Mouse (Mus musculus) ES-E14 (cell line): ENCODE results near the gene Treh. TPM values are rescaled to one million over a fixed set of nuclear protein-coding genes. Genes with fewer than 3 reads are reported as not detected.

Experiments used
- DNase-seq: peaks from one replicate; pipeline ENCODE4 v3.0.0-alpha.2; 2013; ENCODE audit warnings: low read depth, low spot score
- H3K27ac ChIP-seq: 2 replicates; pipeline ENCODE4 v1.5.1; 2012; ENCODE audit warnings: low read depth, mild to moderate bottlenecking, low read length, moderate library complexity, mixed read lengths; ENCODE audit not compliant: poor library complexity, insufficient read depth, severe bottlenecking
- H3K36me3 ChIP-seq: 2 replicates; pipeline ENCODE4 v1.6.1; 2012; ENCODE audit warnings: mild to moderate bottlenecking, low read length, moderate library complexity, mixed read lengths; ENCODE audit not compliant: control insufficient read depth, poor library complexity, insufficient read depth, severe bottlenecking
- H3K4me1 ChIP-seq, 2 experiments: fragments of 150-350 bp in 1 of 2; sonication (generic) in 1 of 2; 2 replicates each; pipeline ENCODE4 v1.6.1; 2012; ENCODE audit warnings: low read length in 2 of 2, mild to moderate bottlenecking in 1 of 2, mixed read lengths in 1 of 2; ENCODE audit not compliant: control insufficient read depth in 2 of 2, insufficient read depth in 2 of 2, poor library complexity in 1 of 2
- H3K4me3 ChIP-seq, 2 experiments: fragments of 150-350 bp in 1 of 2; sonication (generic) in 1 of 2; 2 replicates each; pipeline ENCODE4 v1.5.1; 2012; ENCODE audit warnings: low read length in 2 of 2, low read depth in 1 of 2, mild to moderate bottlenecking in 1 of 2, mixed read lengths in 1 of 2; ENCODE audit not compliant: insufficient read depth in 1 of 2, poor library complexity in 1 of 2, severe bottlenecking in 1 of 2
- H3K9ac ChIP-seq: 2 replicates; pipeline ENCODE4 v1.6.1; 2012; ENCODE audit warnings: low read depth, mild to moderate bottlenecking, low read length, mixed read lengths; ENCODE audit not compliant: poor library complexity, insufficient read depth, severe bottlenecking
- H3K9me3 ChIP-seq: fragments of 150-350 bp; sonication (generic); 2 replicates; pipeline ENCODE4 v1.6.1; 2012; ENCODE audit warnings: low read depth, mild to moderate bottlenecking, low read length; ENCODE audit not compliant: control insufficient read depth, insufficient read depth
- CHD2 ChIP-seq: IDR thresholded peaks from 2 replicates; pipeline ENCODE4 v1.6.1; 2014; ENCODE audit warnings: mild to moderate bottlenecking, low read depth, low read length, inconsistent platforms
- HCFC1 ChIP-seq: IDR thresholded peaks from 2 replicates; pipeline ENCODE4 v1.6.1; 2012; ENCODE audit warnings: low read length, inconsistent platforms, borderline replicate concordance; ENCODE audit not compliant: insufficient read depth
- MAFK ChIP-seq: IDR thresholded peaks from 2 replicates; pipeline ENCODE4 v1.6.1; 2014; ENCODE audit warnings: mild to moderate bottlenecking, low read depth, low read length, inconsistent platforms; ENCODE audit not compliant: insufficient read depth
- ZC3H11A ChIP-seq: IDR thresholded peaks from 2 replicates; pipeline ENCODE4 v1.6.1; 2012; ENCODE audit warnings: low read depth, mild to moderate bottlenecking, inconsistent platforms, low read length, borderline replicate concordance
- ZNF384 ChIP-seq: IDR thresholded peaks from 2 replicates; pipeline ENCODE4 v1.6.1; 2012; ENCODE audit warnings: low read depth, low read length, inconsistent platforms
- in situ Hi-C, 2 experiments: fragments of 600-800 bp; cut with MboI; formaldehyde crosslinking; loops; one replicate each; pipeline ENCODE4 v1.15.1; 2025; ENCODE audit warnings: low sequenced_read_pairs in 2 of 2, inconsistent platforms in 1 of 2; ENCODE audit not compliant: unreplicated experiment in 2 of 2
- total RNA-seq: library from RNA; depleted of rRNA; stranded (reverse); fragments of 300-350 nt; gene quantifications from 2 replicates; pipeline ENCODE4 v1.2.3, GENCODE M21; 2012

Gene Treh
- total RNA-seq, 1 experiment = not detected

GRCm38 (mm10) chr9:44715109-44715508 is 42.1 kb downstream of the Treh start:
- TF ChIP-seq ZNF384 = no peak
- TF ChIP-seq ZC3H11A = no peak
- TF ChIP-seq HCFC1 = no peak
- no peak for TF ChIP-seq MAFK
- TF ChIP-seq CHD2 = no peak
- Histone ChIP-seq H3K4me1 (peaks cover 0 to 2% of the 10 kb centered on the region in 2 experiments; a peak in 1 of 4 replicates), H3K9ac (no peak overlapping the region; the same call in 1 of the 2 replicates), H3K27ac (no peak overlapping the region), H3K4me3 (peak overlapping the region; percentile 43 to 54; a peak in 3 of 4 replicates), H3K9me3 (no peaks in the 10 kb centered on the region), H3K36me3 (no peaks in the 10 kb centered on the region)
- no peak for DNase-seq
- in situ Hi-C loops = no loop called here

GRCm38 (mm10) chr9:44715705-44716362 is 42.8 kb downstream of the Treh start:
- Histone ChIP-seq H3K4me1 (peaks cover 0 to 4% of the 10 kb centered on the region in 2 experiments; a peak in 1 of 4 replicates), H3K9ac (peak overlapping the region; percentile 2; the same call in 1 of the 2 replicates), H3K9me3 (no peaks in the 10 kb centered on the region), H3K36me3 (no peaks in the 10 kb centered on the region), H3K4me3 (peak overlapping the region; percentile 43 to 54), H3K27ac (no peak overlapping the region)
- DNase-seq = no peak
- in situ Hi-C loops = no loop called here
- TF ChIP-seq MAFK = no peak
- TF ChIP-seq ZC3H11A = no peak
- TF ChIP-seq HCFC1 = no peak
- TF ChIP-seq CHD2 = no peak
- TF ChIP-seq ZNF384 = no peak

- no peak overlapping the region for H3K4me3 ChIP-seq
- DNase-seq = no peak
- H3K9ac ChIP-seq = no peak overlapping the region
- H3K27ac ChIP-seq = no peak overlapping the region
- H3K9me3 ChIP-seq = no peaks in the 10 kb centered on the region
- in situ Hi-C loops = no loop called here
- H3K36me3 ChIP-seq = no peaks in the 10 kb centered on the region
- no peak for TF ChIP-seq ZC3H11A
- TF ChIP-seq CHD2 = no peak
- no peak for TF ChIP-seq MAFK
- no peak for TF ChIP-seq ZNF384
- TF ChIP-seq HCFC1 = no peak
- peaks cover 0 to 7% of the 10 kb centered on the region in 2 experiments; a peak in 2 of 4 replicates for H3K4me1 ChIP-seq
Observed at GRCm38 (mm10) chr9:44716997-44717821, 44.2 kb downstream of the Treh start.

- H3K27ac ChIP-seq = no peak overlapping the region
- no peaks in the 10 kb centered on the region for H3K36me3 ChIP-seq
- no peak for TF ChIP-seq ZNF384
- no peak overlapping the region for H3K9ac ChIP-seq
- in situ Hi-C loops = no loop called here
- no peak overlapping the region for H3K4me3 ChIP-seq
- H3K4me1 ChIP-seq = peaks cover 0 to 7% of the 10 kb centered on the region in 2 experiments; a peak in 2 of 4 replicates
- H3K9me3 ChIP-seq = no peaks in the 10 kb centered on the region
- no peak for DNase-seq
Observed at GRCm38 (mm10) chr9:44717822-44718242, 44.8 kb downstream of the Treh start.
